Mouse (Mus musculus): ENCODE results near the gene Vrtn. TPM values are rescaled to one million over a fixed set of nuclear protein-coding genes. Genes with fewer than 3 reads are reported as not detected.
A peak's percentile ranks its signal among the peaks of the same experiment; 100 is the strongest.

The Vrtn gene
- not detected for total RNA-seq (2021)
- long read RNA-seq: 0 reads

- DNase-seq (ENCODE audit: low spot score in 2 of 2): no peak
Observed at GRCm38 (mm10) chr12:84640654-84641053, at the start of gene Vrtn. TSS of gene Vrtn (plus strand) at chr12:84641019.

GRCm38 (mm10) chr12:84598324-84598723 lies 42.5 kb upstream of the Vrtn start:
- DNase-seq (ENCODE audit: low spot score in 2 of 2): no peak

- DNase-seq (ENCODE audit: low spot score in 2 of 2): no peak
Observed at GRCm38 (mm10) chr12:84604001-84604400, 36.8 kb upstream of the Vrtn start.

- no peak for DNase-seq (ENCODE audit: low spot score in 2 of 2)
Observed at GRCm38 (mm10) chr12:84605860-84606259, 35.0 kb upstream of the Vrtn start.

GRCm38 (mm10) chr12:84611718-84612117 lies 29.1 kb upstream of the Vrtn start:
- DNase-seq (ENCODE audit: low spot score in 2 of 2): no peak

- DNase-seq (ENCODE audit: low spot score in 2 of 2): no peak
Observed at GRCm38 (mm10) chr12:84612518-84612917, 28.3 kb upstream of the Vrtn start.

- no peak for DNase-seq (ENCODE audit: low spot score in 2 of 2)
Observed at GRCm38 (mm10) chr12:84614001-84614400, 26.8 kb upstream of the Vrtn start.

GRCm38 (mm10) chr12:84614524-84614923 lies 26.3 kb upstream of the Vrtn start:
- no peak for DNase-seq (ENCODE audit: low spot score in 2 of 2)

GRCm38 (mm10) chr12:84616977-84617630 lies 23.7 kb upstream of the Vrtn start, which contains the start of gene Abcd4:
TSS of gene Abcd4 (minus strand) at chr12:84617413.
- DNase-seq (ENCODE audit: low spot score in 2 of 2): peak; percentile 91 to 96

GRCm38 (mm10) chr12:84617663-84618062 lies 23.2 kb upstream of the Vrtn start:
- DNase-seq (ENCODE audit: low spot score in 2 of 2): no peak

GRCm38 (mm10) chr12:84620975-84621374 lies 19.8 kb upstream of the Vrtn start:
- DNase-seq (ENCODE audit: low spot score in 2 of 2): no peak

- no peak for DNase-seq (ENCODE audit: low spot score in 2 of 2)
Observed at GRCm38 (mm10) chr12:84624601-84625000, 16.2 kb upstream of the Vrtn start.

- no peak for DNase-seq (ENCODE audit: low spot score in 2 of 2)
Observed at GRCm38 (mm10) chr12:84625116-84625515, 15.7 kb upstream of the Vrtn start.

- no peak for DNase-seq (ENCODE audit: low spot score in 2 of 2)
Observed at GRCm38 (mm10) chr12:84631867-84632266, 9.0 kb upstream of the Vrtn start.

- DNase-seq (ENCODE audit: low spot score in 2 of 2): no peak
Observed at GRCm38 (mm10) chr12:84640253-84640652, 566 bp upstream of the Vrtn start.

- DNase-seq (ENCODE audit: low spot score in 2 of 2): no peak
Observed at GRCm38 (mm10) chr12:84650234-84650633, 9.4 kb downstream of the Vrtn start.

GRCm38 (mm10) chr12:84653912-84654311 lies 13.1 kb downstream of the Vrtn start:
- peak in 1 of 2 experiments; percentile 73 for DNase-seq (ENCODE audit: low spot score in 2 of 2)

- DNase-seq (ENCODE audit: low spot score in 2 of 2): no peak
Observed at GRCm38 (mm10) chr12:84670555-84670954, 29.7 kb downstream of the Vrtn start.

GRCm38 (mm10) chr12:84671646-84672045 lies 30.8 kb downstream of the Vrtn start:
- DNase-seq (ENCODE audit: low spot score in 2 of 2): no peak

GRCm38 (mm10) chr12:84674666-84675526 lies 34.1 kb downstream of the Vrtn start:
- DNase-seq (ENCODE audit: low spot score in 2 of 2): no peak

GRCm38 (mm10) chr12:84676011-84676410 lies 35.2 kb downstream of the Vrtn start:
- no peak for DNase-seq (ENCODE audit: low spot score in 2 of 2)

GRCm38 (mm10) chr12:84684569-84684968 lies 43.8 kb downstream of the Vrtn start:
- no peak for DNase-seq (ENCODE audit: low spot score in 2 of 2)

All from layer of hippocampus, adult 18-20 months (tissue).